Mouse (Mus musculus) kidney, postnatal 25 days (tissue): ENCODE data around the gene Tmod1.

ENCODE experiments used
- DNase-seq, 2 experiments: peaks; one replicate each; pipeline ENCODE4 v3.0.0; 2021; ENCODE audit warnings: mixed read lengths in 2 of 2

Gene Tmod1

DNA sequence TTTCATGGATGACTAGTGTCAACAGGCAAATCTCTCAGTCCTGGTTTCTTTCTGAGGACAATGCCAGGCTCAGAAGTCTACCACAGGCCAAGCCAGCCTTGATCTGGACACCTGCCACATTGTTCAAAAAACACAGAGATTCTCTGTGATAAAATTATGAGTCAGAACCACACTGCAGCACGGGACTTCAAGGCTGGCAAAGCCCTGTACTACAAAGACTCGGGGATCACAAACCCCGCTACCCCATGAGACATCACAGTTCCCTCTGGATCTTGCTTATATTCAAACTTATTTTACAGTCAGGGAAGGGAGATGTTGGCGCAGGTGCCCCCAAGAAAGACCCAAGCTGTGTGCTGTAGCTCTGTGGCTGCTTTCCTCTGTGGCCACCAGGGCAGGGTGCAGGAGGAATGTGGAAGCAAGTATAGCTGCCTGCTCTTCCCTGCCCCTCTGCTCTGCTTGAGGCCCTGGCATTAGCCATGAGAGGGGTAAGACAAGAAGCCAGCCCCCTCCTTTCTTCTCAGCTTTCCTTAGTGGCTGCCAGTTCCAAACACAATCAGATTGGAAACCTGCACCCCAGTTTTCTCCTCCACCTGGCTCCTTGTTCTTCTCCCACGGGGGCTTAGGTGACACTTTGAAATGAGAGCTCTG, 53.8 kb downstream of the Tmod1 start:
- DNase-seq: no peak

DNA sequence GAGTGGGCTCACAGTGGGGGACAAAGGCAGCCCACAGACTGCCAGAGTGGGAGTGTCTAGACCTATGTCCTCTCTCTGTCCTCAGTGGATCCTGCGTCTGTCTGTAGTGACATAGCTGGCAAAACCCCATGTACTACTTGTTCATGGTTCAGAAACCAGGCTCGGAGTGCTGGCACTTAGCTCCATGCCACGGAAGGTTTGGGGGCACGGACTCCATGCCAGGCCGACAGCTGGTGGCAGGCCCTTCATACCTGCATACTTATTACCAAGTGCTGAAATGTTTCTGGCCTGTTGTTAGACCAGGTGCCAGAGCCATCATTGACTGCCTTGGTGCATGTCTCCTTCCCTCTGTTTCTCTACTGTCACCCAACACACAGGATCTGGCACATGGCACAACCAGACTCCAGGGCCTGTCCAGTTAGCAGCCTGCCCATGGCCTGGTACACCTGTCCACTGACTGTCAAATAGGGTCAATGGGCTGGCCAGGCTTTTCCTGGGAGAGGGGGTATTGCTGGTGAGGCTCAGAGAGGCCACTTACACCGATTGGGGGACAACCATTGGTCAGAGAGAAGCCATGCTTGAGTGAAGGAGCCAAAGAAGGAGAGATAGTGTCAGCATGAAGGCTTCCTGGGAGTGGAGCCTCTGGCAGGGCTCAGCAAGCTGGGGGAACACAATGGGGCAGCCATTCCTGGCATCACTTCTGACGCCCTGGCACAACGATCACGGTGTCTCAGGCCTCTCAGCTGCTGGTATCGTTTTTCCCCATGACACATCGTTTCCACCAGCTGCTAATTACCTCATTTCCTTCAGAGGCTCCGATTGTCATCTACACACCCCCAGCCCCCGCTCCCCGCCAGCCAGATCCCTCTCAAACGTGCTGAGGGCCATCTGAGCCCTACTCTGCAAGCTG, 56.4 kb downstream of the Tmod1 start:
- DNase-seq: no peak

DNA sequence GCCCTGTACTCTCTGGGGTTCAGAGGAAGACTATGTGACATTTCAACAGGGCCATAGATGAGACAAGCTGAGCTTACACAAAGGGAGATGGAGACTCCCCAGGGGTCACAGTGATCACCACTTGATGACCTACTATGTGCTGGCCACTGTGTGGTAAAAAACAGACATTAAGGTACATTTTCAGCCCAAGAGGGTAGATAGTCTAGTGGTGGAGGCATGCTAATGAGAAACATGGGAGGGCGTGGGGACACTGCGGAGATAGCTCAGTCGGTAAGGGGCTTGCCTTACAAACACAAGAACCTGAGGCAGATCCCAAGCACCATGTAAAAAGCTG, 57.1 kb downstream of the Tmod1 start:
- no peak for DNase-seq

DNA sequence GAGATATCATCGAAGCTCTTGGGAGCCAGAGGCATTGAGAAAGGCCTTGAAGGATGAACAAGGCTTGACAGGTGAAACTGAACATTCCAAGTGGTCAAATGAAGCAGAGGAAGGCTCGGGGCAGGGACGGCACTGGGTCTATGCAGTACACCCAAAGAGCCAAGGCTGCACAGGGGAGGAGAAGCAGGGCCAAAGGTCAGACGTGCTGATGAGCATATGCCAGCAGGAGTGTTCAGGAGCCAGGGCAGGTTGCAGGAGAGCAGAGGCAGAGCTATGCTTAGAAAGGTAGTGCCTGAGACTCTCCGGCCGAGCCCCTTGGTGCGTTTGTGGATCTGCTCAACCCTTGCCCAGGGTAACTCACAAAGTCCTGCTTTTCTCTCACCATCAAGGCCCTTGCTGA, 57.8 kb downstream of the Tmod1 start:
- no peak for DNase-seq

DNA sequence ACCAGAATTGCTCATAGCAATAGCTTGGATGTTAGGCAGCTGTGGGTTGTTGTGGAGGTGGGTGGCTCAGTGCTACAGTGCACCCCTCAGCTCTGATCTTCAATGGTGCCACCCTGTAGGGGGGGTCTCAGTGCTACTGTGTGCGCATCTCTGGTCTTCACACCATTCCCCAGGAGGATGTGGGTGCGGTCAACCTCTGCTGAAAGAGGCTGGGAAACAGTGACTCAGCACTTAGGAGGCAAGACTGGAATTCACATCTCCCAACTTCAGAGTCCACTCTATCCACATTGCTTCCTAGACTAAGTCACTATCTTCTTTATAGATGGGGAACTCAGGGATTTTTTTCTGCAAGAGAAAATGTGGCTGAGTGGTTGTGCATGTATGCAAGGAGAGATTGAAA, 58.9 kb downstream of the Tmod1 start:
- no peak for DNase-seq

DNA sequence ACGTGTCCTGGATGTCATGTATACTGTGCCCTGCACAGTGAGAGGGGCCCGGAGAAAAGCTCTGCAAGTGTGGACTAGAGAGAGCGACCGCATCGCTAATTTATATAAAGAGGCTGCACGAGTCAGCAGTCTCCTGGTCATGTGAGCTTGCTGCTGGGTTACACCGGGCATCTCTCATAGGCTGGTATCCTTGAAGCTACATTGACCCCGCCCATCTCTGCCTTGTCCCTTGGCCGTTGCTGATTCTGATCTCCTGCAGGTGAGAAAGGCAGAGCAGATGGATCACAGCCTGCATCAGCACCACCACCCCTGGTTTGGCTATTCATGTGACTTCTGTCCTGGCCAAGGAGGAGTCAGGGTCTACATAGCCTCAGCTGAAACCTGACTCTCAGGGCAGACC, 60.4 kb downstream of the Tmod1 start:
- no peak for DNase-seq

DNA sequence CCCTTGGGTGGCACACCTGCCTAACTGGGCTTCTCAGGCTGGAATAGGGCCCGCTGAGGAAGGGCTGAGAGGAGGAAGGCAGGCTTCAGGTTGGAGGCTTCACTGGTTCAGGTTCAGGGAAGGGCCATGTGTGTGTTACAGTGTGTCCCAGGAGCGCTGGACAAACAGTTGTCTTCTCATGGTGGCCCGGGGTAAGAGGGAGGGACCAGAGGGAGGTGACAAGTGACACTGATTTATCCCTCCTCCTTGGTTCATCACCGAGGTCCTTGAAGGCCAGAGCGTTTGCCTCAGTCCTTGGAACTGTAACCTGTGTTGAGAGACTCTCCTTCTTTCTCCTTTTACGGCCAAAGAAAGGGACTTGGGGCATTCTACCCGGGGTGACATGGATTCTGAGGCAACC, 61.8 kb downstream of the Tmod1 start:
- DNase-seq: no peak

DNA sequence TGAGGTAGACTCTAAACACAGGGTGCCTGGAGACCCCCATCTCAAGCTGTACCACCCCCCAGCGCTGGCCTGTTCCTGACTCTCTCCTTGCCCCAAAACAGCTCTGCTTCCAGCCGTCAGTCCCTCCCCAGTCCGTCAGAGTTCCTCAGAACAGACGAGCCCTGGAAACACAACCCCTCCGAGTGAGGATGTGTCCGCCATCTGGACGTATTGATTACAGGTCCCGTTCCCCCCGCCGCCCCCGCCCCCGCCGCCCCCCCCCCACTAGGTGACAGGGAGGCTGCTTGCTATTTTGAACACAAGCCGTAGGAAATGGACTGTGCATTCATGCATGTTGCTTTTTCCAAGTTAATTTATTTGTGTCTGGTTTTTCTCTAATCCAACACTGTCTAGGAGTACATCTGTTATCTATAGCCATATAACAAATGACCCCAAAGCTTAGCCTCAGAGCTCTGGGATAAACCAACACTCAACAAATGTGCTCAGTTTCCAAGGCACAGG, 62.5 kb downstream of the Tmod1 start:
- no peak for DNase-seq

DNA sequence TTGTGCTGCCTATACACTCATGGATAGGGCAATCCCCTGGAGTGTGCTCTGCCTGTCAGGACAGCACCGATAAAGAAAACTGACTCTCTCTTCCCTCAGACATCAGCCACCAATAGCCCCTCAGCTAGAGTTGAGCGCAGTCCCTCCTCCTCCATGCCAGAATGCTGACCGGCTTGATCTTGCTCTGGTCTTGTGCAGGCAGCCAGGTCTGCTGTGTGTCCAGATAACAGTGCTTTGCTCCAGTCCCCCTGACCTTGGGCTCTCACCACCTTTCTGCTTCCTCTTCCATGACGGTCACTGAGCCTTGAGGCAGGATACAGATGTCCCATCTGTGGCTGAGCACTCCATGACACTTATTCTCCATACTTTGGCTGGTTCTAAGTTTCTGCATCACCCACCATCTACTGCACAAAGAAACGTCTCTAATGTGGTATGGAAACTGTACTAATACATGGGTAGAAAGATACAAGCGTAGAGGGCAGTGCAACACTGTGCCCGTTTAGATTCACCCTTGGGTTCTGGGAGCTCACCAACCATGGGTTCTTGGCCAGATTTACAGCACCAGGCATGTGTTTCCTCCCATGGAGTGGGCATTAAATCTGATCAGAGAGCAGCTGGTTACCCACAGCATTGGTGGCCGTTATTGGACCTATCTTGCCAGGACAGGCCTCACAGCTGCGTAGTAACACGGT, 63.5 kb downstream of the Tmod1 start:
- DNase-seq: no peak

DNA sequence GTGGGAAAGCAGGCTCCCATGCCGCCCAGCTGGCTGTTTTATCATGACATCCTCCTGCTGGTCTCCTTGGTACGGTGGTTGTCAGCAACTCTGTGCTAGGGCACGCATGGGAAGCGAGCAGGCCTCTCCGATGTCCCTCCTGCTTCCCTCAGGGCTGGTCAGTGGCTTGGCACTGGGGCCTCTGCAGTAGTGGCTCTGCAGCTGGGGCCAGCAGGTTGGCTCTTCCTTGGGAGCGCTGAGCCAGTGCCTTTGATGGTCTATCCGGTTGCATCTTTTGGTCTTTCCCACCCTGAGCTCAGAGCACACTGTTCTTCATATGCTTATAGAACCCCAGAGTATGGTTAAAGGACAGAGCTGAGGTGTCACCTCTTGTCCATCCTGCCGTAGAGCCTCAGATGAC, 71.3 kb downstream of the Tmod1 start:
- DNase-seq: no peak

DNA sequence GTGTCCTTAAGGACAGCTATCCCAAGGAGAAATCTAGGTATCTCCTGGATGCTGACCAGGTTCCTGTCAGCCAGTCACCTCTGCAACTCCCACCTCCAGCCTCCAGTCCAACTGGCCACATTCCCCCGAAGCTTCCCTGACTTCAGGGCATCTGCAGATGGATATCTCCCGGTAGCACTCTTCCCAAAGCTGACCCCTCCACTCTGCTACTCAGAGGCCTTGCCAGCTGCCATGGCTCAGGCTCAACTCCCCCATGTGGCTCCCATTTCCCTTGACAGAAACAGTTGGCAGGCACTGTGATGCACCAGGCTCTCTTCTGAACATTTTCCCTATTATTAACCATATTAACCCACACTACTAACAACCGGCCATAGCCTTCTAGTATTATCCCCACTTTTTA, 72.6 kb downstream of the Tmod1 start:
- no peak for DNase-seq

DNA sequence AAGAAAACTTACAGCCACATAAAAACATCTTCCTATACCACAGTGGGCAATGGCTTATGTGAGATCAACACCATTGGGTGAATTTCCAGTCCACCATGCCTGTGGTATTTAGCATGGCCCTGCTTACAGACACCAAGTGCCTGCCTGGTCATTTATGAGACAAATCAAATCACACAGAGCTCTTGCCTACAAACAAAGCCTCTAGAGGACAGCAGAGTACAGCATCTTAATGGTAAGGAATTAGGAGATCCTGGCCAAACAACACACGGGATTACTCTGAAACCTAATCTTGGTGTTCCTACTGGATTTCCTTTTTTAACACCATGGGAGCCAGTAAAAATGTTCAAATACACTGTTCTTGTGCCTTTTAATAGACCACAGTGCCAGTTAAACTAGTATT, 76.6 kb downstream of the Tmod1 start:
- DNase-seq: no peak

DNA sequence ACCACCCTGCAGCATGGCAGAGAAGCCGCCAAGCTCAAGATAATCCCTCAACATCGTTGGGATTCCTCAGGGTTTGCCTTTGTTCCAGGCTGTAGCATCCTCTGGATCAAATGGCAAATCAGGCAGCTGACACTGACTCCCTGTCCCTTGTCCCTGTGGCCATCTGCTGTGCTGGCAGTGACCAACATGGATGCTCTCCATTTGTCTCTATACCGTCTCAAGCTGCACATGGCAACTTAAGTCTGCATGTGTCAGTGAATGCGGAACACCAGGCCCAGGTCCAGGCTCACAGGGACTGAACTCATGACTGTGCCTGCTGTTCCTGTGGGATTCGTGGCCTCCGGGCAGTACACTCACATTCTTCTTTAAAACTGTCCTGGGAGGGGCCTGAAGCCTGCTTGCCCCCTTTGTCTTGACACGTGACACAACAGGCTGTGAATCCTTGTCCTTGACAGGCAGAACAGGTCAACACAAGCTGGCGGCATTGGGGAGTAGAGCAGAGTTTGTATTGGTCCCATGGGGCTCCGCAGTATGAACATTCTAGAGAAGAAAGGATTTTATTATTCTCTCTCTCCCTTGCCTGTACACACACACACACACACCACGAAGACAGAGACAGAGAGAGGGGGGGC, 77.9 kb downstream of the Tmod1 start:
- peak; percentile 7 to 52 for DNase-seq

DNA sequence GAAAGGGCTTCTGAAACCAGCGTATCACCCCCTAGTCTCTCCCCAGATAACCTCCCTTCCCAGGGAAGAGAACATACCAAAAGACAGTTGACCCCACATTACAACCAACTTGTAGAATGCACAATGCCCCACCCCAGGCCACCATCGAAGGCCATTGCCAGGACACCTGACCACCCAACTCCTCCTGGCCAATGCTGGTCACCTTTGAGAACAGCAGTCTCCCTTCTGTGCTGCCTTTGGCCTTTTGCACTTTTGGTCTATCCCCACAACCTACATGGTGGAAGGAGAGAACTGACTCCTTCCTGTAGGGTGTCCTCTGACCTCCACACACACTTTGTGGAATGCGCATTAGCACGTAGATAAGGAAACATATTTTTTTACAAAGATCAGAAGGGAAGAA, 78.8 kb downstream of the Tmod1 start:
- DNase-seq: no peak

DNA sequence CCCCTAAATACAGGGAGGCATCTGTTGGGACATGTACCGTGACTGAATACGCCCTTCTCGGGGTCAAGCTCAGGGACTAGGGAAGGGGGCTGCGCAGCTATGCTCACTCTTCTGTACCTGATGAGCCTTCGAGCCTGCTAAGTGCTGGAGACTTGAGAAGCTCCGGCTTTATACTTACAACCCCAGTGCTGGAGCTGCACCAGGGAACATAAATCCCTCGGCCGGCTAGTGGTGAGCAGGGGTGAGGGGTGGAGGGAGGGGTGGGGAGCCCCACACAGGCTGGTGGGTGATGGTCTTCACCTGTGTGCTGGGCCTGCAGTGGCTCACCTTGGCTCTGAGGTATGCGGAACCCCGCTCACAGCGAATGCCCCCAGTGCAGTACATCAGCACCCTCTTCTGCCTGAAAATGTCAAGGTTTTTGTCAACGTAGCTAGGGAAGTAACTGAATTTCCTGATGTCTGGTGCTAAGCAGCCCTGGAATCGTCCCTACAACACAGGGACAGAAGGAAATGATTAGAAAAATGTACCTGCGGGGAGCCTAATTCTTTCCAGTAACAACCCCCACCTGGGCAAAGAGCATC, 80.9 kb downstream of the Tmod1 start:
- no peak for DNase-seq

DNA sequence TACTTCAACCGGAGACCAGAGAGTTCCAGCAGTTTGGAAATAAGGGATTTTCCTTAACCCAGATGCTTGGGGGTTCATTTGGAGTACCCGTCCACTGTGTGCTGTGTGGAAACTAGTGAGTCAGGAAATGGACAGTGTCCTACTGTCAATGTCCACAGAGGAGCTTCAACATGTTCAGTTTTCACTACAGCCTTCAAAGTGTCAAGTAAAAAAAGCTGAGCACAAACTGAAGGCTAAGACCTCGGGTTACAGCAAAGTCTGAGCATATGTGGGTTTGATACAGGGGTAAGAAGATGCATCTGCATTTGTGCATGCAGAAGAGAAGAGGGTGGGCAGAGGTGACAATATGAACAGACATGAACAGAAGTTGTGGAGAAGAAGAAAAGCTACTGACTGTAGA, 82.0 kb downstream of the Tmod1 start:
- no peak for DNase-seq

DNA sequence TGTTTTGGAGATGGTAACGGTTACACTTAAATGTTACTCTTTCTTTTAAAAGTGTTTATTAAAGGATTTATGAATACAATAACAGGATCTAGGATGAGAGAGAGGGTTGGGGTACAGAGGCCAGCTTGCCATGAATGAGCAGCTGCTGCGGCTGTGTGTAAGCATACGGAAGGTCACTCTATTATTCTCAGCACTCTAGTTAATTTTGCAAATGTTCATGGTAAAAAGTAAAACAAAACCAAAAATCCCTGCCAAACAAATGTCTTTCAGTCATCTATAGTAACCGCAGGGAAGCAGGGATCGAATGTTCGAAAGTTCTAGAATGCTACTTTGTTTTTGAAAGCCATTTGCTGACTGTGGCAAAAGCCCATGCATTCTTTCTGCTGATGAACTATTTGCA, 84.6 kb downstream of the Tmod1 start:
- DNase-seq: no peak

DNA sequence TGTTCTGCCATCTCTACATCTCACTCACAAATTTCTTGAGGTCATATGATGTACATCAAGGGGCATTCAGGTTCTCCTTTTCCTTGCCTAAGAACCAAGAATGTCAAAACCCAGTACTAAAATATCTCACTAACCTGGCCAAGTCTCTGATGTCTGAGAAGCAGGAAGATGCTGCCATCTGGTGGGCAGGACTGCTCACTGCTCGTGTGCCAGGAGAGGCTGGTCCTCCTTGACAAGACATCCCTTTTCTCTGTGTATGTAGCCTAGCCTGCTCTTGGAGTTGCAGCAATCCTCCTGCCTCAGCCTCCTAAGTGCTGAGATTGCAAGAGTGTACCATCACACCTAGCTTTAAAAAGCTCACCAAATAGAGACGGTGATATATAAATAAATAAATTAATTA, 87.8 kb downstream of the Tmod1 start:
- DNase-seq: peak; percentile 75 to 81

DNA sequence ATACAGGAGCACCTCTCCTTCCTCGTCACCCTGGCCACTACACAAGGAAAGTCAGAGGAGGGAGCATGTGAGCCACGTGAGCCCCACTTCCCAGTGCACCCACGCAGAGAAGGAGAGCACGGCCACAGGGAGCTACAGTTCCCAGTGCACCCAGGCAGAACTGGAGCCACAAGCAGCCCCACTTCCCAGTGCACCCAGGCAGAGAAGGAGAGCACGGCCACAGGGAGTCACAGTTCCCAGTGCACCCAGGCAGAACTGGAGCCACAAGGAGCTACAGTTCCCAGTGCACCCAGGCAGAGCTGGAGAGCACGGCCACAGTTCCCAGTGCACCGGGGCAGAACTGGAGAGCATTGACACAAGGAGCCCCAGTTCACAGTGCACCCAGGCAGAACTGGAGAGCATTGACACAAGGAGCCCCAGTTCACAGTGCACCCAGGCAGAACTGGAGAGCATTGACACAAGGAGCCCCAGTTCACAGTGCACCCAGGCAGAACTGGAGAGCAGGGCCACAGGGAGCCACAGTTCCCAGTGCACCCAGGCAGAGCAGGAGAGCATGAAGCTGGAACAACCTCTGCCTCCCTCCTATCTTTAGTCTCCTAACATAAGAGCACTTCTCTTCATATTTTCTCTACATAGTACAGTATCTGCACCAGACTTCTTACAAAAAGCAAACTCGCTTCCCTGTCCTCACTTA, 90.7 kb downstream of the Tmod1 start:
- DNase-seq: peak; percentile 66 to 88

DNA sequence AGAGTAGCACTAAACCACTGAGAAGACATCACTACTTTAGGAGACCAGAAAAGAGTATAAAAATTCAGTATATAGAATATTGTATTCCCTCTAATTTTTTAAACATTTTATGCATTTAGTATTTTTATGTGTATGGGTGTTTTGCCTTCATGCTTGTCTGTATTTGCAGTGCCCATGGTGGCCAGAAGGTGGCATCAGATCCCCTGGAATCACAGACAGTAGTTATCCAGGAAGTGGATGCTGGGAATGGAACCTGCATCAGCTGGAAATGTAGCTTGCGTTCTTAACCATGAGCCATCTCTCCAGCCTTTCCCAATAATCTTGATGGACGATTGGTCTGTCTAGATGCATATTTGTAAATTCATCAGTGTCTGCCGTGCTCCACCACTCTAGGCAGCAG, 91.5 kb downstream of the Tmod1 start:
- DNase-seq: peak; percentile 64 to 74

DNA sequence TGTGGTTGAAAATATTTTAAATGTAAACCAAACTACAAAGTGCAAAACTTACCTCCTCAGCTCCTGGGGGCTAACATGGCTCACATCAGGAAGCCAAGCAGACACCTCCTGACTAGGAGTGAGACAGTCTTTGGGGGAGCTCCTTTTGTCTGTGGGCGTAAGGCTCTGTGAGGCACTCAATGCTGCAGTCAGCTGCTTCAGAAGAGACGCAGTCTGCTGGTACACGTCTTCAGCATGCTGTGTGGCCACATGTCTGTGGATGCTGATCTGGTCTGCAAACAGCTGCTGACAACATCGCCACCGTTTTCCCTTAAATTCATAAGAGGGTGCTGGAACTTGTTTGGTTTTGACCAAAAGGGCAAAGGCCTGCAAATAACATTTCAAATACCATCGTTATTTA, 93.1 kb downstream of the Tmod1 start:
- no peak for DNase-seq

DNA sequence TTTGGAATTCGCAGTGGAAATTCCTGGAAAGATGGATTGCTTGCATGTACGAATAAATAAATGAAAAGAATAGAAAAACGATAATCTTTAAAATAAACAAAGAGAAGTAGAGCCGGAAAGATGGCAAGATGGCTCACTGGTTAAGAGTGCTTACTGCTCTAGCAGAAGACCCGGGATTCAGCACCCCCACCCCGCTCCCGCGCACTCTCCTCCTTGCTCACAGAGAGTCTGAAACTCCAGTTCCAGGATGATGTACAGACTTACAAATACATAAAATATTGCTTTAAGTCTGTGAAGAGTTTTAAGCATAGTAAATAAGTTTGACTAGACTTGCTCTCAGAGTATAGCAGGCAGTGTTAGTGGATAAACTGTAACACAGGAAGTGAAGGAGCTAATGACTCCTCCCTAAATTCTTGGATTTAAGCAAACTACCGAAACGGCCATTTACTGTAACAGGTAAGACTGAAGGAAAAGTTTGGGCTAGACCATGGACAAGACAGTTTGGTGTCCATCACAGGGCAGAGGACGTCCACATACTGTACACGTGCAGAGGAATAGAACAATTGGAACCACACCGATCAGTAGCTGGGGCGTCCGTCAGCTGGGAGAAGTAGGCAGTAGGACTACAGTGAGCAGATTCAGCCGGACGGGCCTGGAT, 99.0 kb downstream of the Tmod1 start:
- no peak for DNase-seq
